Mouse (Mus musculus) cerebellum, postnatal 10 days (tissue): ENCODE measurements around the gene Elmsan1.
"Not testable (repeated sequence)": the region's sequence is repeated elsewhere in the genome, so short reads cannot be mapped to it uniquely, and the experiment has no call there.

ENCODE experiments used
- DNase-seq, 2 experiments: peaks; one replicate each; pipeline ENCODE4 v3.0.0; 2021; ENCODE audit warnings: mixed read lengths in 2 of 2

The Elmsan1 gene

DNA sequence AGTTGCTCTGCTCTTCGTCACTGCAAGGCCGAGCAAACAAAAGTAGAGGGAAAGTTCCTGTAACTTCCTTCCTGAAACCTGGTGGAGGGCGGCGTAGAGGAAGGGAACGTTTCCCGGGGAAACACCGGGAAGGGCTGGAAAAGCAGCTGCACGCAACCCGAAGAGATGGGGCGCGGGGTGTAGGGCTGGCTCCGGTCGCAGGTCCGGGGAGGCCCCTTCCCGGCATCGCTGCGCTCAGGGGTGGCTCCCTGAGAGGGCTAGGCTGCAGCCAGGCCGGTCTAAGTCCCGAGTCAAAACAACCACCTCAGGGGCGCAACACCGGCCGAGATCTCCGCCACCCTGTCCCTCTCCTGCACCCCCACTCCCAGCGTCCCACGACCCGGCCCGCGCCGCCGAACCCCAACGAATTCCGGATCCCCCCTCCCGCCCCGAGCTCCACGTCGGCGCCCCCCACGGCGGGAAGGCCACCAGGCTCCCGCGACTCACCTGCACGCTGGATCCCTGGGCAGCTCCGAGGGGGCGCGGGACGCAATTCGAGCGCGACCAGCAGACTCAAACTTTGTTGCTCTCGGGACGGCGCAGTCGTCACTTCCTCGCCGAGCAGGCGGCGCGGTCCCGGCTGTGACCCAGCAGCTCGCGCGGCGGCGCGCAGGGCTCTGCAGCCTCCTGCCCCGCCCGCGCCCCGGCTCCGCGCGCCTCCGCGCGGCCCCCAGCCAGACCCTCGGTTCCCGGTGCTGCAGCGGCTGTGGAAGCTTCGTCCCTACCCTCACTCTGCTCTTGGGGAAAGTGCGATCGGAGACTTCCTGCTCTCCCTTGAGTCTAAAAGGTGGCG lies at the start of gene Elmsan1:
Elmsan1 (minus strand) TSS at position 593 of the 832 bp plus-strand sequence.
- peak; percentile 73 to 81 for DNase-seq

DNA sequence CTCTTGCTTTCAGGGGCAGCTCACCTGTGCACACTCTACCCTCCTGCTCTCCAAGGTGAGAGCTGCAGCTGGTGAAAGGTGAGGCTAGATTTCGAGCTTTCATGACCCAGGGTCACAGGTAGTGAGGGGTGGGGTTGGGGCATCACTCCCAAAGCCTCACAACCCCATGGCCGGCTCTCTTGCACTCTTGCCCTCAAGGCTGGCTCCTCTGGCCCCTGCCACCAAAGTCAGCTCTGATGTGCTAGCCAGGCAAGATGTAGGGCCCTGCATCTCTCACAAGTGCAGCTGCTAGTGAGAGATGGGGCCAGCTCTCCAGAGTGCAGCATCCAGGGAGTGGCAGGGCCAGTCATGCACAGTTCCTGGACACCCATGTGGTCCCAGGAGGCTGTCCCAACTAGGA lies 48.6 kb upstream of the Elmsan1 start:
- DNase-seq, result no peak

DNA sequence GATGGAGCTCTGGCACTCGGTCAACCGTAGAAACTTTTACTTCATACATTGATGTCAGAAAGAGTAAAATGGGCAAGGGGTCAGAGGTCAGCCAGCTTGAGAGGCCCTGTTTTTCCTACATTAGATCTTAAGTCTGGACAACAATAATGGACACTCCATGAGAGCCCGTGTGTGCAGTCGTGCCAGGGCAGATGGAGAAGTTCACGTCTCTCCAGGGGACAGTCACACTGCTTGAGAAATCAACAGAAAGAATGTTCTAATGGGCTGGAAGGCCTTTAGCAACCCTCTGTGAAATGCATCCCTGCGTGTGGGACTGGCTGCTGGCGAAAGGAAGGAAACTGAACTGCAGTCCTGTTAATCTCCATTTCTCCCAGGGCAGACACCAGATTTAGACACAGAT lies 41.7 kb upstream of the Elmsan1 start:
- DNase-seq, result peak in 1 of 2 experiments; percentile 7

DNA sequence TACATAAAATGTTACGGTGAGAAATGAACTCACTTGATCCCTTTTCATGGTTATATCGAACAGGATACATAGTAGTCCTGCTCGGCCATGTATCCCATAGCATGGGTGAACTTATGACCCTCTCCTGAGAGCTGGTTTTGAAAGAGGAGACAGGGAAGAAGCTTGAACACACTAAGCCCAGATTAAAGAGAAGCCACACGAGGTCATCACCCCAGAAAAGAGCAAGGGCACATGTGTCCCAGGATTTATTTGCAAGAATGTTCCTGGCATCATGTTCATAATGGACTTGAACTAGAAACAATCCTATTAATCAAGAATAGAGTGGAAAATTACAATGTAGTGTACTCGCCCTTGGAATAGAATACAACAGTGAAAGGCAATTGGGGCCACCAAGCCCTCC lies 36.2 kb upstream of the Elmsan1 start:
- no peak for DNase-seq

DNA sequence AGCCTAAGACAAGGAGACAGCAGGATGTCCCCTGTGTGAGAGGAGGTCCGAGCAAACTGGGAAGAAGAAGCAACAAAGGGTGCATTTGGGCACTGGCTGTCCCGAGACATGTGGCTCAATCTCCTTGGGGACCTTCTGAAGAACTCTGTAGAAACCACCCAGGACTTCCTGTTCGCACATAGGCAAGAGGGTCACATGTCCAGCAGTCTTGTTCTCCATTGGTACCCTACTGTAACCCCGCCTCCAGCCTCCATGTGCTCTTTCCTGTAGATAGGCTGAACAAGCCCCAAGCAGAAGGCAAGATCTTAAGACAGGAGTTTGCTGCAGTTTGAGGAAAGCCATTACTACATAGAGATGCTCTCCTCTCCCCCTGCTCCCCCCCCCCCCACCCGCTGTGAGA lies 34.1 kb upstream of the Elmsan1 start:
- DNase-seq, result no peak

DNA sequence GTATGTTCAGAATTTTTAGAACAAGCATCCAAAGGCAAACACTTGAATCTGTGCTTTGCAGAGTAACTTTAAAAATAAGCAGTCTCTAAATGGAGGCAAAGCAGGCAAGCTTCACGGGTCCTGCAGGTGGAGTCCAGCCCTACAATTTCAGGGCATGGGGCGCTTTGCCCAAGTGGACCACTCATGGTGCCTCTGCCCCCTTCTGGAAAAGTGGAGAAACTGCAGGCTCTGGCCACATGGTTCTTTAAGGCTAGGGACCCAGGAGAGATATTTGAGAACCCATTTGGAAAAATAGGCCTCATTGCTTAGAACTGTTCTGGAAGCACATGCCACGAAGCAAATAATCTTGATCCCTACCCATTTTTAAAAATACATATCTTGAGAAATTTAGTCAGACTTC lies 30.5 kb upstream of the Elmsan1 start:
- peak; percentile 87 to 90 for DNase-seq

DNA sequence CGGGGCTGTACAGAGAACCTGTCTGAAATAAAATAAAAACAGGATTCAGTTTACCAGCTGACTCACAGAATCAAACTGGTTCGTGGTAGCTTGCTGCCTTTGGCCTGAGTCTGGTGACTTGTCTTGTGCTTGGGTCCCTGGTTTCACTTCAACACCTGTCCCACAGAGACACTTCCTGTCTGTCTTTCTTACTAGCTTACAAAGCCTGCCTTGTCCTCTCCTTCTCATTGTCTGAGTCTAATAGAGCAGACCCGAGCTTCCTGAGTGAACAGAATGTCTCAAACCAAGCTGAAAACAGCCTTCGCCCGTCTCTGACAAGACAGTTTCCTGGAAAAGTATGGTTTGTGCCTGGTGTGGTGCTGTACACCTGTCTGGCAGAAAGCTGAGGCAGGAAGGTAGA lies 27.0 kb upstream of the Elmsan1 start:
- DNase-seq, result no peak

DNA sequence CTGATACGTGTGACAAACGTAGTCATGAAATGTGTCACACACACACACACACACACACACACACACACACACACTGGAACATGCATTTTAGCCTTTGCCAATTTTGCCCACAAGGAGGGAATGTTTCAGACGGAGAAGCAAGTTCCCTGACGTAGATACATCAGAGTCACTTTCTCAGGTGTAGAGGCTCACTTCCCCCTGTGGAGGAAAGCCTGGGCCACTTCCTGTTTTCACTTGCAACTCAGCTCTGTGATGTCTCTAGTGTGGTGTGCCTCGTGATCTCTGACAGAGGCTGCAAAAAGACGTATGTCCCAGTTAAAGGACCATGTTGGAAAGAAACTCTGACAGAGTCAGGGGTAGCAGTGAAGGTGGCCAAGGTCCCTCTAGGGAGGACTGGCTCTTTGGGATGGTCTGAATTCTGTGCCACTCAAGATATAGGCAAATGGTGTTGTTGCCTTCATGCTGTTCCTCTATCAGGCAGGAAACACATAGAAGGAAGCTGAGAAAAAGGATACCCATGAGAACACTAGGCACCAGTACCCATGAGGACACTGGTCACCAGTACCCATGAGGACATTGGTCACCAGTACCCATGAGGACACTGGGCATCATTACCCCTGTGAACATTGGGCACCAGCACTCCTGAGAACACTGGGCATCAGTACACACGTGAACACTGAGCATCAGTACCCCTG lies 24.5 kb upstream of the Elmsan1 start:
- DNase-seq, result no peak

DNA sequence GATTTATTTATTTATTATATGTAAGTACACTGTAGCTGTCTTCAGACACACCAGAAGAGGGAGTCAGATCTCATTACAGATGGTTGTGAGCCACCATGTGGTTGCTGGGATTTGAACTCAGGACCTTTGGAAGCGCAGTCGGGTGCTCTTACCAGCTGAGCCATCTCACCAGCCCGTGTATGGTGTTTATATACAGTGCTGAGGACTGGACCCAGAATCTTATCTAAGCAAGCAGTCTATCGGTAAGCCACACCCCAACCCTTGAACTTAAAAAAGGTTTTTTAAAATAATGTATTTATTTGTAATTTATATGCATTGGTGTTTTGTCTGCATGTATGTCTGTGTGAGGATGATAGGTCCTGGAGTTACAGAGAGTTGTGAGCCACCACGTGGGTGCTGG lies 18.4 kb upstream of the Elmsan1 start:
- DNase-seq, result not testable (repeated sequence)

DNA sequence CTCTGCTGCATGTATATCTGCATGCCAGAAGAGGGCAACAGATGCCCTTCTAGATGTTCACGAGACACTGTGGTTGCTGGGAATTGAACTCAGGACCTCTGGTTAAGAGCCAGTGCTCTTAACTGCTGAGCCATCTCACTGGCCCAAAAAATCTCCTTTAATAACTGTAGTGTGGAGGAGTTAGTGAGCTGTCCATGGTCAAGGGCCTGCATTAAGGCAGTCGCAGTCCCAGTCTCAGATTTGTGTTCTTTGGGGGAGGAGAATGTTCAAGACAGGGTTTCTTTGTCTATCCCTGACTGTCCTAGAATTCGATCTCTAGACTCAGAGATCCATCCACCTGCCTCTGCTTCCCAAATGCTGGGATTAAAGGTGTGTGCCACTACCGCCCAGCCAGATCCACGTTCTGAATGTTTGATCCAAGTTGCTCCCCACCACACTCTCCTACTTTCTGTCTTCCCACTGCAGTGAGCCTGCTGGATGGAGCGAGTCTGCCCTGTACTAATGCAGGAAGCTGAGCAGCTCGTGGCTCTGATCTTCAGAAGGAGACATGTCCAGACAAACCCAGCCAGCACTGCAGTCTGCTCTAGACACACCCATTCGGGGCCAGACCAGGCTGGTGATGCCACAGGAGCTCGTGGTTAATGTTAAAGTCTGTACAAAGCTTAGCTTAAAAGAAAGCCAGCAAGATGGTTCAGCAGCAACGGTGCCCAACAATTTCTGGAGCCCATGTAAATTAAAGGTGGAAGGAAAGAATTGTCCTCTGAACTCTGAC lies 17.5 kb upstream of the Elmsan1 start:
- DNase-seq, result no peak

DNA sequence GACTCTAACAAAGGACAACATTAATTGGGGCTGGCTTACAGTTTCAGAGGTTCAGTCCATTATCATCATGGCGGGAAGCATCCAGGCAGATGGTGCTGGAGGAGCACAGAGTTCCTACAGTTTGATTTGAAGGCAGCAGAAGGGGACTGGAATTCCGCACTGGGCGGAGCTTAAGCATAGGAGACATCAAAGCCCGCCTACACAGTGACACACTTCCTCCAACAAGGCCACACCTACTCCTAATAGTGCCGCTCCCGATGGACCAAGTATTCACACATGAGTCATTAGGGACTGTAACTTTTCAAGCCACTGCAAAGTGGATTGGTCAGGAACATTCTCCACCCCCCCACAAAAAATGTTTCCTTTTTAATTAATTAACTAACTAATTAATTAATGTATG lies 16.9 kb upstream of the Elmsan1 start:
- DNase-seq, result no peak

DNA sequence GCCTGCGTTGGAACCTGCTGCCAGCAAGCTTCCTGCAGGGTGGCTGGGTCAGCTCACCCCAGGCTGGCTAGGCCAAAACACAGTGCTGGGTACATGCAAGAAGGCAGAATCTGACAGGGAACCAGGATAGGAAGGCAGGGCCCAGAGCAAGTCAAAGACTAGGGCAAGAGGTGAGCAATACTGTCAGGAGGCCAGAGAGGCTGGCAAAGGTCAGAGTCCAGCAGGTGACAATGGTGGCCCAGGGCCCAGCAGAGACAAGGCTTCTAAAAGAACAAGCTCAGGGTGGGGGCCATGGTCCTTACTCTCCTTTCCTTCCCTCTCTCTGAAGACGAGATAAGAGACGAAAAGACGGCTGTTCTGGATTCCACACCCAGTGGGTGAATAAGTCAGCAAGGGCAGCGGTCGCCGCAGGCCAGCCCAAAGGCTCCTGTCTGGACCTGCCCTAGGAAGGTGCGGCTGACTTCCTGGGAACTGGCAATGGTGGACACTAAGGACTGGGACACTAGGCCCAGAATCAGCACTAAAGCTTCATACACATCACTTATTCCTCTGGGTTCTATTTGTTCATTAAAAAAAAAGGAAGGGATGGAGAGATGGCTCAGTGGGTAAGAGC lies 14.9 kb upstream of the Elmsan1 start:
- DNase-seq, result no peak

DNA sequence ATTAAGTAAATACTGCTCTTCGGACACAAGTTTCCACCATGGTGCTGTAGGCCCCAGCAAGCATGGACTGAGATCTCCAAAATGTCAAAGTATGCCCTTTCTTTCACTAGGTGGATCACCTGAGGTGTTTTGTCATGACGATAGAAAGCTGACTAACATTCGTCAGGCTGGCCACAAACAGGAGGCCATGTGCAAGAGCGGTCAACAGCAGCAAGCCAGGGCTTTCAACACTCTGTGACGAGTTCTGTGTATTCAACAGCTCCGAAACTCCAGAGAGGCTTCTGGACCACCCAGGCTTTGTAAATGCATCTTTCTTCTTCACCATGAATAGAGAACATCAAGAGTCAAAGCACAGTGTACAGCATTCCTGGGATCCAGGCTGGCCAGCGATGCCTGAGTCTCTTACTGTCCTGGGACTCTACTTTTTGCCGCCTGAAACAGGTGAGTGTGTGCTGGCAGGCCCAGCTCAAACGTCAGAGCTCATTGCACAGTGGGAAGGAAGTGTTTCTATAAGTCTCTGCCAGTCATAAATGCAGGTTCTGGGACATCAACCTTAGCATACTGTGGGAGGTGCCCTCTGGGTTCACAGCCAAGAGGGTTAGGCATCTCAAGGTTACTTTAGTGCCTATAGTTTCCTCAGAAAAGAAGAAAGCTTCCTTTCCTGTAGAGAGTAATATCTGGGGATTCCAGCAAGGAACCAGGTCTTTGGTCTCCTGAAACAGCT lies 7.6 kb upstream of the Elmsan1 start:
- no peak for DNase-seq

DNA sequence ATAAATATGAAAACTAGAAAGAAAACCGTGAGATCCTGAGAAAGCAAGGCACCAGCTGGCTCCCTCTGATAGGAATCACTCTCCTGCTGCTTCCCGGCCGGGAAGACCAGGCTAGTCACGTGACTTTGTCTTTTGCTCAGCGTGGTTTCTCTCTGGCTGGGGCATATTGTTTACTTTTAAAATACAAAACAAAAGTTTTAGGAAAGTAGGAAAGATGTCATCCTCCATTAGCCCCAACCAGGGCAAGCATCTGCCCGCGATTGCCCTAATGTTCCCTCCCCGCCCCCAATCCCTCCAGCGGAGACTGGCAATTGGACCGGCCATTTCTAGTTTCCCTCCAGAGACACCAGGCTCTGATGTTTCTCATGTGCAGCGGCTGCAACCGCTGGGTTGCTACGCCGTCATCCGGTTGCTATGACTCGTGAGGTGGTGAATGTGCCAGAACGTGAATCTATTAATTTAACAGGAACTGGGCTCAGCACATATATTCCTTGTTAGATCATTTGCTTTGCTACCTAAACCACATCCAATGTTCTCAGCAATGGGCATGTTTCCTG lies 3.8 kb upstream of the Elmsan1 start:
- peak; percentile 35 to 41 for DNase-seq

DNA sequence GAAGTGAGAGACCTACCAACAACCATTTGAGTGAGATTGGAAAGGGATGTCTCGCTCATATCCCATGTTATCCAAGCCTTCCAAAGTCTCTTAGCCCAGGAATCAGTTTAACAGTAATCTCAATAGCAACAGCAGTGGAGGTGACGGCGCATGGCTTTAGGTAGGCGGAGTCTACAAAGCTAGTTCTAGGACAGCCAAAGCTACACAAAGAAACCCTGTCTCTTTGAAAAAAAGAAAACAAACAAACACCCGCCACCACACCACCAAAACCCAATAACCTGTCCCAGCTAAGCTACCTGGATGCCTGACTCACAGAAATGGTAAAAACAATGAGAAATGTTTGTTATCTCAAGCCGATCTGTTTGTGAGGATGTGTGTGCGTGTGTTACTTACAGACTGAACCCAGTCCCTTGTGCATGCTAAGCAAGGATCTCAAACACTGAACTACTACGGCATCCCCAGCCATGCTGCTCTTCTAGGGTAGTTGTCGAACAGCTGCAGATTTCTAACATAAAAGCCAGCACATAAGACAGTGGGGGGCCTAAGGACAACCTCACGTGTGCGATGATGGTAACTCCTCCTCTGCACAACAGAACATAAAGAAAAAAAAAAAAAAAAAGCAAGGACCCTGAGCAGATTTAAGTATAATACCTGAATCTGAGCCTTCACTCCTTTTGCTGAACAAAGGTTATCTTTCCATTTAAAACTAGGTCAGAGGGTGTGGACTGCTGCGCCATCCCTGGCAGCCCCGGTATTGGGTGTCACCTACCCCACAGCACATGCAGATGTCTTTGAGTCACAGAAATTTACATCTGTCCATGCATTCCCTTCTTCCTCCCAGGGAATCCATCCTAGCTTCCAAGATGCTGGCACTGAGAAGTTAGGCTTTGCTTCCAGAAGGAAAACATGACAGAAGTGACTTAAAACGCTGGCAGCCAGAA lies 2.5 kb upstream of the Elmsan1 start:
- DNase-seq, result no peak

DNA sequence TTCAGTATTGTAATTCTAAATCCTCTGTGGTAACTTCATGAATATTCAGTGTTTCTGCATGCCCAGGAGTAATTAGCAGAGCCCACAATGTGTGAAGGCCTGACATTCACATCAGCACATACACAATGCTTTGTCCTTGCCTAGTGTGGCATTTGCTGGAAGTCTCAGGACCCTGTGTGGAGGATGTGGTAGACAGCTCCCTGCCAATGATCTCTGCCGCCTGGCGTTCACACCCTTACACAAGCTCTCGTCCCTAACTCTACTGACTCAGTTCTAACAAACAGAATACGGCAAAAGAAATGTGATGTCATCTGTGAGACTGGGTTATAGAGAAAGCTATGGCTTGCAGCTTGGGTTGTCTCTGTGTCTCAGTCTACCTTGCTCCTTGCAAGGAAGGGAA lies 1.8 kb upstream of the Elmsan1 start:
- no peak for DNase-seq

DNA sequence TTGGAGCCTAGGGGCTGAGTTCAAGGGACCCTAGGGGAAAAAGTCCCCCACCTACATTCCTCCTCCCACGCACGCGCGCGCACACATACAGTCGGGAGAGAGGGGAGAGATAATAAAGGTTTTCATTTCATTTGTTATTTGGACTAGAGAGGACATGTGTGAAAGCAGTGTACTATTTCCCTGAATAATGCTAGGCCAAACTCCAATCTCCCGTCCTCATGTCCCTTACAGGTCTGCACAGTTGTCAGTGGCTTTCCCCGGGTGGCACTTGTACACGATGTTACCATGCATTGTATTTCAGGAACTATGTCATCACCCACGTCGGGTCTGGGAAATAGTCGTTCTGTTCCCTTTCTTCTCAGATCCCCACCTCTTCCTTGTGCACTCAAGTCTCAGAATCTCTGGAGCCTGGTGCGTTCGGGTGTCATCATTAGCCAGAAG lies 460 bp upstream of the Elmsan1 start:
- DNase-seq, result peak in 1 of 2 experiments; percentile 32

DNA sequence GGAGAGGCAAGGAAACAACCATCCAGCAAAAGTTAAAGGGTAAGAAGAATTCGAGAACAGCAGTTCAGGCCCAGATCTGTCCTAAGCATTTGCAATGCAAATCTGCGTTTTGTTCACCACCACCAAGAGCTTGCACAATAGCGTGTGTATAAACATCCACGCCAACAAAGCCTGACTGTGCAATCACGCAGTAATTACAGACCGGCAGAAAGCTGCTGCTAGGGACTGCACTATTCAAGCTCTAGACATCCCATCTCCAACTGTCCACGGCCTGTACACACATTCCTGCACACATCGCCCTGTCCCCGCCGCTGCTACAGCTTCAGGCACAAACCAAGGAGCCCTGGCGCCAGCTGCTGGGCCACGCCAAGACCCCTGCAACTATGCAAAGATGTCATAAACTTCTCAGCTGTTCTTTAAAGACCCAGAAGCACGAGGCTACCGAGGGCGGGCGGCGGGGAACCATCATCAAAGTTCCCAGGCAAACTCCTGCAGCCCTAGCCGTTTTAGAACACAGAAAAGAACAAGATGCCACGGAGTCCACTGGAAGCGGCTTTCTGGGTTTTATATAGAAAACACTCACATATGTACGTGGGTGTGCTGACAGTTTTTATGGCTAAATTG lies 1.1 kb downstream of the Elmsan1 start:
- peak in 1 of 2 experiments; percentile 18 for DNase-seq

DNA sequence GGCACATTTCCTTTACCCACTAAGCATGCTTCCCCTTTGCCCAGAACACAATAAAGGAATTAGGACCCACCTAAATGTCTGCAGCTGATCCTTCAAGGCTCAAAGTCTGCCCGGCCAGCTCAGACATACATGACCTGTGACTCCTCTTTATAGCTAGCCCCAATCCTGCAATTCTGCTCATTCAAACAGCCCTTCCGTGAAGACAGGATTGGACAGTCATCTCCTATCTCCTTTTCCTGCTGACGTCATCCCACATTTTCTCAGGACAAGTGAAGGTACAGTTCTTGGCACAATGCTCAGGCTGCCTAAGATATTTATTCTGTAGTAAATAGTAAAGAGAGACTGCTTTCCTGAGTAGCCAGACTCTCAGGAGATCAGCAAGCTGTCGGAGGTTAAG lies 1.6 kb downstream of the Elmsan1 start:
- DNase-seq, result no peak

DNA sequence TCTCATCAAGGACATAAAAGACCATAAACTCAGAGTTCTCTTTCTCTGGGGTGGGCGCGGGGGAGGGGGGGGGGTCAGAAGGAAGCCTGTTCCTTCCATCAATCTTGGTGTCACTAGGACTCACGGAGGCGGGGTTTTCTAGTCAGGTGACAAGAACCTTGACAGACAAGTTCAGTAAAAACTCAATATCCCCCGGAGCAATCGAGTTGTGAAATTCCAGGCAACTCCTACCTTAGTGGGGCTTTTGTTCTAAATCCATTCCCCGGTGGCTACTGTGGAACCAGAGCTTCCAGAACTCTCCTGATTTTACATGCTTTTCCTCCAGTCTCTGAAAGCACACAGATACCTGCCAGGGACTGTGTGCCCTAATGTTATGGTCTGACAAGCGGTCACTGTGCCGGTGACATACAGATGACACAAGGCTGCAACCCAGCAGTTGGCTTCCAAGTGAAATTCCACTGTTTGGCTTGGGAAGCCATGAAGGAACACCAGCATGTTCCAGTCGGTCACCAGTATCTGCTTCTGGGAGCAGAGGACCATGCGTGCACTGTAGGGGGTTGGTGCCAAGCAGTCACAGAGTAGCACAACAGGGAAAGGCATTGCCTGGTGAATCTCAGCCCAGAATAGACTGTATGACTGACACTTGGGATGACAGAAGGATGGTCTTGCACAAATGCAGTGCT lies 2.8 kb downstream of the Elmsan1 start:
- no peak for DNase-seq
